Mouse (Mus musculus) limb, embryonic 12.5 days (tissue): ENCODE measurements around the gene Snrnp70. TPM values are rescaled to one million over a fixed set of nuclear protein-coding genes. Genes with fewer than 3 reads are reported as not detected.

Source experiments
- ATAC-seq: fragments of 200-750 bp; cut with Nextera tagmentation; 2 replicates; pipeline ENCODE4 v1.8.0; 2017; ENCODE audit warnings: low read depth, moderate TSS enrichment; ENCODE audit not compliant: insufficient number of reproducible peaks, insufficient read depth, low FRiP score, low TSS enrichment
- H3K27ac ChIP-seq: fragments of 300-500 bp; sonication (generic); 2 replicates; pipeline ENCODE4 v1.5.1; 2016; ENCODE audit warnings: mild to moderate bottlenecking, moderate library complexity
- H3K27me3 ChIP-seq: fragments of 300-500 bp; sonication (generic); 2 replicates; pipeline ENCODE4 v1.6.1; 2016; ENCODE audit warnings: mild to moderate bottlenecking, moderate library complexity
- H3K36me3 ChIP-seq: fragments of 300-500 bp; sonication (generic); 2 replicates; pipeline ENCODE4 v1.6.1; 2016; ENCODE audit warnings: mild to moderate bottlenecking, moderate library complexity
- H3K4me1 ChIP-seq: fragments of 300-500 bp; sonication (generic); replicated peaks from 2 replicates; pipeline ENCODE4 v1.6.1; 2016
- H3K4me2 ChIP-seq: fragments of 300-500 bp; sonication (generic); 2 replicates; pipeline ENCODE4 v1.6.1; 2016; ENCODE audit warnings: mild to moderate bottlenecking, moderate library complexity
- H3K4me3 ChIP-seq: fragments of 300-500 bp; sonication (generic); replicated peaks from 2 replicates; pipeline ENCODE4 v1.5.1; 2016; ENCODE audit warnings: mild to moderate bottlenecking
- H3K9ac ChIP-seq: fragments of 300-500 bp; sonication (generic); replicated peaks from 2 replicates; pipeline ENCODE4 v1.6.1; 2016; ENCODE audit warnings: mild to moderate bottlenecking, moderate library complexity
- H3K9me3 ChIP-seq: fragments of 300-500 bp; sonication (generic); 2 replicates; pipeline ENCODE4 v1.6.1; 2016; ENCODE audit warnings: mild to moderate bottlenecking, moderate library complexity
- WGBS: fragments of 180-500 bp; shearing (Covaris S2); methylation state at CpG from one replicate; pipeline ENCODE4 v1.1.7; 2016; 5-methylcytosine and 5-hydroxymethylcytosine counted together
- polyA plus RNA-seq: library from polyadenylated mRNA; unstranded; fragments of >200 nt; fragmentation: Nextera tagmentation; extraction: Ambion mirVana; gene quantifications from 2 replicates; pipeline ENCODE4 v1.2.1, GENCODE M21; 2016

Gene Snrnp70
- polyA plus RNA-seq, 1 experiment from 2014 or later, result 341 TPM

- no peak within 1 kb of the TSS for H3K27ac ChIP-seq
- H3K4me2 ChIP-seq, result peak within 1 kb of the TSS; percentile 43
- no peak for ATAC-seq
- peaks cover 60% of the 10 kb centered on the region for H3K27me3 ChIP-seq
- H3K9me3 ChIP-seq, result no peaks in the 10 kb centered on the region
- H3K9ac ChIP-seq, result peak within 1 kb of the TSS; percentile 37; the same call in 1 of the 2 replicates
- WGBS, result 63% methylated on average over 6 of the region's 6 CpGs
- H3K4me3 ChIP-seq, result peak within 1 kb of the TSS; percentile 16
- peaks cover 29% of the 10 kb centered on the region for H3K4me1 ChIP-seq
- H3K36me3 ChIP-seq, result peaks cover 50% of the 10 kb centered on the region
Measured at GRCm38 (mm10) chr7:45420615-45420919, 25.0 kb upstream of the Snrnp70 start, which contains the start of gene Lhb. Lhb (plus strand) TSS chr7:45420820.

GRCm38 (mm10) chr7:45419859-45420614, 24.5 kb upstream of the Snrnp70 start:
- H3K36me3 ChIP-seq, result peaks cover 45% of the 10 kb centered on the region
- peak overlapping the region; percentile 37; the same call in 1 of the 2 replicates for H3K9ac ChIP-seq
- ATAC-seq, result no peak
- H3K27me3 ChIP-seq, result peaks cover 66% of the 10 kb centered on the region
- peak overlapping the region; percentile 16 for H3K4me3 ChIP-seq
- H3K9me3 ChIP-seq, result no peaks in the 10 kb centered on the region
- H3K4me2 ChIP-seq, result peak overlapping the region; percentile 43
- 9% methylated on average over 27 of the region's 27 CpGs for WGBS
- H3K27ac ChIP-seq, result no peak overlapping the region
- peaks cover 33% of the 10 kb centered on the region for H3K4me1 ChIP-seq

GRCm38 (mm10) chr7:45417962-45418492, 22.5 kb upstream of the Snrnp70 start:
- peaks cover 47% of the 10 kb centered on the region for H3K4me1 ChIP-seq
- H3K4me3 ChIP-seq, result peak overlapping the region; percentile 11
- no peak overlapping the region for H3K9ac ChIP-seq
- no peak for ATAC-seq
- H3K27me3 ChIP-seq, result peaks cover 86% of the 10 kb centered on the region
- no peak overlapping the region for H3K27ac ChIP-seq
- H3K4me2 ChIP-seq, result peak overlapping the region; percentile 34
- WGBS, result 9% methylated on average over 13 of the region's 13 CpGs
- no peaks in the 10 kb centered on the region for H3K9me3 ChIP-seq
- peaks cover 25% of the 10 kb centered on the region for H3K36me3 ChIP-seq

DNA sequence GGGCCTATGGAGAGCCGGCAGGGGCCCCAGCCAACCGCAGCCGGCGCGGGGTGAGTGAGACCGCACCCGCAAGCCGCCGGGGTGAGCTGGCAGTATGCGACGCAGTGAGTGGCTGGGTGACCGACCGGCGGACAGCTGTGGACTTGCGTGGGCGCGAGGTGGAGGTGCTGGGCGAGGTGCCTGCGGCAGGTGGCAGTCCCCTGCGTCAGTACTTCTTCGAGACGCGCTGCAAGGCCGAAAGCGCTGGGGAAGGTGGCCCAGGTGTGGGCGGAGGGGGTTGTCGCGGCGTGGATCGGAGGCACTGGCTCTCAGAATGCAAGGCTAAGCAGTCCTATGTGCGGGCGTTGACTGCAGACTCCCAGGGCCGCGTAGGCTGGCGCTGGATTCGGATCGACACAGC, 20.1 kb upstream of the Snrnp70 start:
- ATAC-seq, result no peak
- peaks cover 46% of the 10 kb centered on the region for H3K4me1 ChIP-seq
- H3K4me2 ChIP-seq, result peak overlapping the region; percentile 36
- no peak overlapping the region for H3K27ac ChIP-seq
- no peak overlapping the region for H3K9ac ChIP-seq
- no peaks in the 10 kb centered on the region for H3K9me3 ChIP-seq
- peak overlapping the region; percentile 21 for H3K4me3 ChIP-seq
- 14% methylated on average over 37 of the region's 37 CpGs for WGBS
- H3K36me3 ChIP-seq, result peaks cover 1% of the 10 kb centered on the region; the same call in 1 of the 2 replicates
- peaks cover 99% of the 10 kb centered on the region for H3K27me3 ChIP-seq

- Histone ChIP-seq H3K9ac (no peak overlapping the region), H3K27ac (no peak overlapping the region), H3K4me1 (peaks cover 38% of the 10 kb centered on the region), H3K4me3 (0 out of 2 replicates have a peak overlapping the region, but pooled peaks have one; percentile 58), H3K36me3 (no peaks in the 10 kb centered on the region), H3K27me3 (peaks cover 99% of the 10 kb centered on the region), H3K9me3 (no peaks in the 10 kb centered on the region), H3K4me2 (peak overlapping the region; percentile 84; the same call in 1 of the 2 replicates)
- ATAC-seq, result no peak
- WGBS, result 42% methylated on average over 12 of the region's 12 CpGs
Measured at GRCm38 (mm10) chr7:45414740-45415224, 19.2 kb upstream of the Snrnp70 start.

- Histone ChIP-seq H3K27ac (peak overlapping the region; percentile 41; the same call in 1 of the 2 replicates), H3K9me3 (no peaks in the 10 kb centered on the region), H3K9ac (peak overlapping the region; percentile 68), H3K4me2 (peak overlapping the region; percentile 84), H3K36me3 (no peaks in the 10 kb centered on the region), H3K27me3 (peaks cover 99% of the 10 kb centered on the region), H3K4me3 (peak overlapping the region; percentile 58), H3K4me1 (peaks cover 36% of the 10 kb centered on the region)
- under 1% methylated on average over 27 of the region's 27 CpGs for WGBS
- 0 out of 2 replicates have a peak, but pooled peaks have one; percentile 7 for ATAC-seq
Measured at GRCm38 (mm10) chr7:45413864-45414739, 18.6 kb upstream of the Snrnp70 start.

DNA sequence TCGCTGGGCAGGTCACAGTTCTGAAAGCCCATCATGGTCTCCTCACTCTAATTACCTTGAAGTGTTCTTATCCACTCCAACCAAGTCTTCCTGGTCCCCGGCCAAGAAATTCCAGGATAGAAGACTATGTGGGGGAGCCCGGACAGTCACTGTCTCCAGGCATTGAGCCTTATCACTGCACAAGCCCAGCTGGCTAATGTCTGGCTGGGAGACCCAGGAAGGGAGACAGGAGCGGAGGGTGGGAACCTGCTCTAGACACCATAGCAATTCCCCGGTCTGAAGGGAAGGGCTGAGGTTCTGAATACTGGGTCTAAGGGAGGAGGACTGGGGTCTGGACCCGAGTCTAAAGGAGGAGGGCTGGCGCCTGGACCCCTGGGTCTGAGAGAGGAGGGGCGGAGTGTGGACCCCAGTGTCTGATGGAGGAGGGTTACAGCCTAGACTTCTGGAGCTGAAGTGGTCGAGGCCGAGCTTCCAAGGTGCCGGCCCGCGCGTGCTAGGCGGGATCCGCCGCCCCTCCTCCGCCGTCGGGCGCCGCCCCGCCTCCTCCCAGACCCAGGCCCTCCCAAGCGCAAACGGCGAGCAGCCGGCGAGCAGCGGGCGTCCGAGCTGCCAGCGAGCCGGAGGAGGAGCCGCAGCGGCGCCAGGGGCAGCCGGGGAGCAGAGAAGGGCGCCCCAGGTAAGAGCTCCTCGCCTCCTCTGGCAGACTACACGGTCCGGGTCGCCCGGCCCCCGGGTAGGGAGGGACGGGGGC, 17.7 kb upstream of the Snrnp70 start, which contains the start of gene Ntf5:
Gene Ntf5 (plus strand): TSS at position 583 of the 751 bp plus-strand sequence.
- ATAC-seq, result peak; percentile 47

DNA sequence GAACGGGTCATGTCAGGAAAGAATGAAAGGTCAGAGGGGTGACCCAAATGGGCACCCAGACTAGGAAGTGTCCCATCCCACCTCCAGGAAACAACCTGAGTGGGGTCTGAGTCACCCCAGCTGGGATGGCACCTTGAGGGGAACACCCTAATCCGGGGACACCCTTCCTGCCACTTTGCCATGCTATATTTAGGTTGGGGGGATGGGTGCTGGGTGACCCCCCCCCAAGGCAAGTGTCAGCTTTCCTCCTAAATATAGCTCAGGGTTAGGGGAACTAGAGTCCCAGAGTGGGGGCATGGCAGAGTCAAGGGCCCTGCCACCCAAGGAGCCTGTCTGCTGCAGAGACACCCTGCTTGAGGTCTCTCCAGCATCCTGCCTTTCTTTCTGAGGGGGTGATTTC, 16.9 kb upstream of the Snrnp70 start:
- Histone ChIP-seq H3K4me2 (no peak overlapping the region), H3K27me3 (peaks cover 99% of the 10 kb centered on the region), H3K36me3 (no peaks in the 10 kb centered on the region), H3K4me3 (no peak overlapping the region), H3K9ac (no peak overlapping the region), H3K4me1 (peaks cover 25% of the 10 kb centered on the region), H3K27ac (no peak overlapping the region), H3K9me3 (0 out of 2 replicates have a peak, but pooled peaks cover under 1% of the 10 kb centered on the region)
- no peak for ATAC-seq
- 82% methylated on average over 2 of the region's 2 CpGs for WGBS

More for the DNA sequence above, 17.7 kb upstream of the Snrnp70 start, which contains the start of gene Ntf5:
- peak within 1 kb of the TSS; percentile 41; the same call in 1 of the 2 replicates for H3K27ac ChIP-seq
- WGBS, result 2% methylated on average over 42 of the region's 45 CpGs
- peak within 1 kb of the TSS; percentile 68 for H3K9ac ChIP-seq
- H3K9me3 ChIP-seq, result no peaks in the 10 kb centered on the region
- peaks cover 34% of the 10 kb centered on the region for H3K4me1 ChIP-seq
- no peaks in the 10 kb centered on the region for H3K36me3 ChIP-seq
- H3K4me3 ChIP-seq, result peak within 1 kb of the TSS; percentile 58
- peak within 1 kb of the TSS; percentile 84 for H3K4me2 ChIP-seq
- H3K27me3 ChIP-seq, result peaks cover 99% of the 10 kb centered on the region

DNA sequence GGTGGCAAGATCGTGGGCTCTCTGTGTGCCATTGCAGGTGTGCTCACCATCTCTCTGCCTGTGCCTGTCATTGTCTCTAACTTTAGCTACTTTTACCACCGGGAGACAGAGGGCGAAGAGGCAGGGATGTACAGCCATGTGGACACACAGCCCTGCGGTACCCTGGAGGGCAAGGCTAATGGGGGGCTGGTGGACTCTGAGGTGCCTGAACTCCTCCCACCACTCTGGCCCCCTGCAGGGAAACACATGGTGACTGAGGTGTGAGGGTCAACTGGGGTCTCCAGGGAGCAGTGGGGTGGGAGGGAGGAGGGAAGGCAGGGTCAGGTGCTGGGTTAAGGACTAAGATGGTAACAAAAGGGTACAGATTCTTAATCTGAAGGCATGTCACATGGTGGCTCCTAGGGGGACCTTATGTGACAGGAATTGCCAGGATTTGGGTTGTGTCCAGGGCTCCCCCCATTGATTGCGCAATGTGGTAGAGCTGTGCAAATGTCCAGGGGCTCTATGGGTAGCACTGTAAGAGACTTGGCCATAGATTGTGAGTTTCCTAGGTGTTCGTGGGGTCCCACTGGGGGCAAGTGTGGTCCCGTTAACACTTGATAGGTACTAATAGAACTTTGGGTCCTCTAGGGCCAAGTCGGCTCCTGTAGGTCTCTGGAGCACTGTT, 14.1 kb upstream of the Snrnp70 start:
- Histone ChIP-seq H3K4me2 (no peak overlapping the region), H3K36me3 (no peaks in the 10 kb centered on the region), H3K27me3 (peaks cover 98% of the 10 kb centered on the region), H3K4me3 (no peak overlapping the region), H3K4me1 (peaks cover 25% of the 10 kb centered on the region), H3K9me3 (0 out of 2 replicates have a peak, but pooled peaks cover 5% of the 10 kb centered on the region), H3K27ac (no peak overlapping the region), H3K9ac (no peak overlapping the region)
- ATAC-seq, result no peak
- 80% methylated on average over 8 of the region's 8 CpGs for WGBS

- Histone ChIP-seq H3K4me2 (no peak overlapping the region), H3K9me3 (0 out of 2 replicates have a peak, but pooled peaks cover 5% of the 10 kb centered on the region), H3K9ac (no peak overlapping the region), H3K4me1 (peaks cover 19% of the 10 kb centered on the region), H3K27ac (no peak overlapping the region), H3K4me3 (no peak overlapping the region), H3K36me3 (no peaks in the 10 kb centered on the region), H3K27me3 (peaks cover 92% of the 10 kb centered on the region)
- no peak for ATAC-seq
- WGBS, result 86% methylated on average over 17 of the region's 17 CpGs
Measured at GRCm38 (mm10) chr7:45408949-45409348, 13.4 kb upstream of the Snrnp70 start.
